Mouse (Mus musculus): Measurements from ENCODE around the gene Zcchc8.

The Zcchc8 gene

DNA sequence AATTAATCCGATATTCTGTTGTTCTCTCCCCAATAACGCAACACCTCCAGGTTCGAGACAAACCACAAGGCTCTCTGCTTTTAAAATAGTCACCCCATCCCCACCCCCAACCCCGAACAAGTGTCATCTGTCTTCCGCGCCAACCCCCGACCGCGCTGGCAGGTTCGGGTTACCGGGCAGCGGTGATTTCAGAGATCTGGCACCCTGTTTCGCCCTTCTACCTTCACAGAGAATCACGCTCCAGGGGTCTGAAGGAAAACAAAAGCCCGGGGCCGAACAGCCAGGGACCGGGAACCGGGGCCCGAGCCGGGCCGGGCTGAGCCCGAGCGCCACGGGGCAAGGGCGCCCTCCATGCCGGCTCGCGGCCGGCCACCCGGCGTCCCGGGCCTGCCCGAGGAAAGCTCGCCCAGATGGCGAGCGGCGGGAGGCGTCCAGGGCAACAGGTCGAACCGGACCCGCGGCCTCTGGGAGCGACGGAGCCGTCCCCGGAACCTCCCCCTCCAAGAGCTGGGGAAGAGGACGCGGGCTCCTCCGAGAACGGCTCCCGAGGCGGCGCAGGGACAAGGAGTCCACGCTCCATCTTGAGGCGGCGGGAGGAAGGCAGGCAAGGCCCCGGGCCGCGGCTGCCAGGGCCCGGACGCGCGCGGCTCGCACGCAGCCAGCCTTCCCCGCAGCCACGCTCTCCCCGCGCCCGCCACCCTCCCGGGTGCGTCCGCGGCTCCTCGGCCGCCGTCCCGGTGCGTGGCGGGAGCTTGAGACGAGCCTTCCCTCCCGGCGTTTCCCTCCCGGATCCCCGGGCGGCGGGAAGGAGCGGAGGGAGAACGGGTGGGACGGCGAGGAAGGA, 37.3 kb downstream of the Zcchc8 start:
- DNase-seq (ENCODE audit: low spot score in 2 of 2): peak; percentile 65 to 78

GRCm38 (mm10) chr5:123683043-123683376, 37.9 kb downstream of the Zcchc8 start:
- no peak for DNase-seq (ENCODE audit: low spot score in 2 of 2)

GRCm38 (mm10) chr5:123682372-123682771, 38.5 kb downstream of the Zcchc8 start:
- DNase-seq (ENCODE audit: low spot score in 2 of 2): no peak

DNA sequence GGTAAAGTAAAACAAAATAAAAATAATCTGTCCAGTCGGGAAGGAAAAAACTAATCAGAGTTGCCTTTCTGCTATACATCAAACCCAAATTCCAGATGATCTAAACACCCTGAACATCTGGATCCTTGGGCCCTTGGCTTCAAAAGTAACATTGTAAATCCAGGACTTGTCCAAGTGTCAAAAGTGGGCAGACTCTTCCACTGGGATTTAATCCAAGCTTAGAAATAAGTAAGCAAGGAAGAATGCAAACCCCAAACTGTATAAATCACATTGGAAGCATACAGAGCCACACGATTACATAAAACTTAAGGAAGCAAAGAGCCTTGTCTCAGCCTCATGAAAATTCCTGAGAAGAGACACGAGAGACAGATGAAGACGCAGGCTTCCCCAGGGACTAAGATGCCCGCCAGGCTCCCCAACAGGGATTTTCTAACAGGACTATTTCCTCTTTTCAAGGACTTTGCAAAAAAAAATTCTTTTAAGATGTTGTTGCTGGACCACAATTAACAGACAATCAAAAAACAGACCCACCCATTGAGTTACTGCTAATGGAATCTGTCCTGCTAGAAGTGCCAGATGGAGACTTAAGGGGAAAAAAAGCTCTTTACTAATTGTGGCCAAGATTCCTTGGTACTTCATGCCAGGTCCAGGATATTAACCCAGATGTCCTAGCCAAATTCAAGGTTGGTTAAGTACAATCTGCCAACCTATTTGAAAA, 41.2 kb downstream of the Zcchc8 start:
- no peak for DNase-seq (ENCODE audit: low spot score in 2 of 2)

DNA sequence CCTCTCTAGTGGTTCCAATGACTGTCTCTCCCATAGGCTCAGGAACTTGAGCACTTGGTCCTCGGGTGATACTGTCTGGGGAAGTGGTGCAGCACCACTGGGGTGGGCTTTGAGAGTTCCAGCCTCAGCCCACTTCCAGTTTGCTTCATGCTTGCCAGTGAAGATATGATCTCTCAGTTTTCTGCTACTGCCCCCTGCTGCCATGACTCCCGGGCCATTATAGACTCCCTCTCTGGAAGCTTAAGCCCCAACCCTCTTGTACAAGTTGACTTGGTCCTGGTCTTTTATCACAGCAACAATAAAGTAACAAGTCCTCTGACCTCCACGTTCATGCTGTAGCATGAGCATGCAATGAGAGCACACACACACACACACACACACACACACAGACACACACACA, 41.8 kb downstream of the Zcchc8 start:
- no peak for DNase-seq (ENCODE audit: low spot score in 2 of 2)

- no peak for DNase-seq (ENCODE audit: low spot score in 2 of 2)
Observed at GRCm38 (mm10) chr5:123675717-123676116, 45.2 kb downstream of the Zcchc8 start.

GRCm38 (mm10) chr5:123675221-123675620, 45.7 kb downstream of the Zcchc8 start:
- no peak for DNase-seq (ENCODE audit: low spot score in 2 of 2)

DNA sequence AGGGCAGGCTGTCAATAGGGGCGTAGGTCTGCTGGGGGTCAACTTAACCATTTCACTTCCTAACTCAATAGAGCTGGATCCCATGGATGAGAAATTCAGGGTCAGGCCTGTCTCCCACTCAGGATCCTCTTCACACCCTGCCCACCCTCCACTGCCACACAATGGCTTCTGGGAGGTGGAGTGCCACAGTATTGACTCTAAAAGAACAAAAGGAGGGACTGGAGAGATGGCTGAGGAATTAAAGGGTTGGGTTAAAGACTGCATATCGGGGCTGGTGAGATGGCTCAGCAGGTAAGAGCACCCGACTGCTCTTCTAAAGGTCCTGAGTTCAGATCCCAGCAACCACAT, 49.5 kb downstream of the Zcchc8 start:
- DNase-seq (ENCODE audit: low spot score in 2 of 2): no peak

- DNase-seq (ENCODE audit: low spot score in 2 of 2): peak in 1 of 2 experiments; percentile 22
Observed at GRCm38 (mm10) chr5:123670800-123671472, 50.0 kb downstream of the Zcchc8 start.

GRCm38 (mm10) chr5:123669991-123670799, 50.7 kb downstream of the Zcchc8 start:
- DNase-seq (ENCODE audit: low spot score in 2 of 2): no peak

GRCm38 (mm10) chr5:123667915-123668314, 53.0 kb downstream of the Zcchc8 start:
- no peak for DNase-seq (ENCODE audit: low spot score in 2 of 2)

DNA sequence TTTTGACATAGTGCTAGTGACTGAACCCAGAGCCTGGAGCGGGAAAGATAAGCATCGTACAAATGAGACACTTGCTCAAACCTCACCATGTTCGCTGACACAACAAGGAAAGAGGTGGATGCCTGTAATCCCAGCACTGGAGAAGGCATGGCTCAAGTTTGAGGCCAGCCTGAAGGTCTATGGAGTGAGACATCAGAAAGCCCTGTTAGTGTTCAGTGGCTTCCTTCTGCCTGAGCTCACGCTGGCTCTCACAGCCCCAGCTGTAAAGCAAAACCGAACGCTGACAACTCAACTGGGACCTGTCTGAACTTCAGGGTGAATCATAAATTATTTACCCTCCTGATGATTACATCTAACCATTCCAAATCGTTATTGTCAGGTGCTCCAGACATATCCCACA, 54.9 kb downstream of the Zcchc8 start:
- DNase-seq (ENCODE audit: low spot score in 2 of 2): no peak

DNA sequence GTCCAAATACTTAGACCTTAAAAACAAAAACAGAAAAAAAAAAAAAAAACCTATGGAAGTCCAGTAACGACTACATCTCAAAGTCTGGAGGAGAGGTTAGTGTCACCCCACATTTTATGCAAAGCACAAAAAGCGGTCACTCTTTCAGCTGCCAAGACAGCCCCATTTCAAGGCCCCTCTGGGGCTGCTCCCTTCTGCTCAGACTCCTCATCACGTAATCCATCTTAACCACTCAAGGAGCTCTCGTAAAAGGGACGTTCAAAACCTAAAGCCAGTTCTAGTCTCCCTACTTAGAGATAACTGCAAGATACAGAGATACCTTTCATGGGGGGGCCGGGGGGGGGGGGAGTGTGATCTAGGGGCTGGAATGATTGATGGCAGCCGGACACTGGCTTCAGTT, 56.6 kb downstream of the Zcchc8 start:
- no peak for DNase-seq (ENCODE audit: low spot score in 2 of 2)

DNA sequence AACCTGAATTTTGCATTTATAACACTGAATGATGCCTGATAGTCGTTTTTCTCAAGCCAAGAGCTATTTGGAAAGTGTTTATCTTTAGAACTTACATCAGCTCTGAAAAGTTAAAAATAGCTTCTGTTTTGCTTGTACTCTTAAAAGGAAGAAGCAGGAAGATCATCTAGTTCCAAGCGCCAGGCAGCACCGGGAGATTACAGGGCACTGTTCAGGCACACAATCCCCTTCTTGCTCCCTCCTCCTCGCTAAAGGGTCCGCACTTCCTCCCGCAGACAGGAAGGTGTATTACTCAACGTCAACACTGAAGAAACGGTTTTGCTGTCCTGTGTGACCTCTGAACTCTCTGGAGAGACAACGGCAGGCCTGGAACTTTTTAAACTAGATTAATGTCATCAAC, 58.8 kb downstream of the Zcchc8 start:
- DNase-seq (ENCODE audit: low spot score in 2 of 2): no peak

DNA sequence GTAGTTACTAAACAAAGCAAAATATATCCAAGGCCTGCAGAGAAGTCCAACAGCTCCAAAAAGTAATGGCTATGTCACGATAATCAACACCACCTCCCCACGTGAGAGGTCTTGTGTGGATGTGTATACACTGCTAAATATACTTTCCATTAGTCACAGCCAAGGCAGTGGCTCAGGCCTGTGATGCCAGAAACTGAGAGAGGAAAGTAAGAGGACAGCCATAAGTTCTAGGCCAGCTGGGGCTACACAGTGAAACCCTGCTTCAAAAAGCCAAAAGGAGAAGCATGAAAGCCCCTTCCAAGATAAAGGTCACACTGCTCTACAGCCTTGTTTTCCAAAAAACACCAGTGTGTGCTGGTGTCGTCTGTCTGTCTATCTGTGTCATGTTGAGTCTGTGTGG, 59.3 kb downstream of the Zcchc8 start:
- no peak for DNase-seq (ENCODE audit: low spot score in 2 of 2)

GRCm38 (mm10) chr5:123657651-123658050, 63.2 kb downstream of the Zcchc8 start:
- no peak for DNase-seq (ENCODE audit: low spot score in 2 of 2)

DNA sequence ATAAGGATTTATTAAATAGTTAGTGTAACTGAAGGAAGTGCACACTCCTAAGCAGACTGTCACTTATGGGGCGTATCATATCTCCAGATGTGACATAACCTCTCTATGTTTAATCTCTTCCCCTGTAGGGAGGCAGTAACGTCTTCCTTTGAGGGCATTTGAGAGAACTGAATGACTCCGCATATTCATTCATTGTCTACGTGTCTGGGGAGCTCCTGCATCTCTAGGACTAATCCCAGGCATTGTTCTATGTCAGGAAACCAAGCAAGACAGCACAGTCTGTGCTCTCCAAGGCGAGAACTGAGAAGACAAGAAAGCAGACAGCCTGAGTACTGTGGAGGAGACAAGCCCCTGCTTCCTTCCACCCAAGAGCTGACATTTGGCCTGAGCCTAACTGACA, 66.0 kb downstream of the Zcchc8 start:
- DNase-seq (ENCODE audit: low spot score in 2 of 2): no peak

- DNase-seq (ENCODE audit: low spot score in 2 of 2): no peak
Observed at GRCm38 (mm10) chr5:123653287-123653801, 67.6 kb downstream of the Zcchc8 start.

DNA sequence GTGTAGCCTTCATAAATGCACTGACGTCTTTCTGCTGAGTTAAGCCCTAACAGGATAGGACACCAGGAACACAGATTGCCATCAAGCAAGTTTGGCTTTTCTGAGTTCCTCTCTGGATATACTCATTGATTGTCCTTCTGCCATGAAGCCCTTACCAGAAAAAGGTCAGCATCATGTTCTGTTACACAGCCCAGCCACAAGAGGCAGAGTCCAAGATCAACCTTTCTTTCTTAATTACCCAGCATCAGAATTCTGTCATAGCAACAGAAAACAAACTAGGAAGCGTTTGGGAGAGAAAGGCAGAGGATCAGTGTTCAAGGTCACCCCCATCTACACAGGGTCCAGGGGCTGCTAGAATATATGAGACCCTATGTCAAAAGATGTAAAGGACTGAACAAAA, 70.1 kb downstream of the Zcchc8 start:
- DNase-seq (ENCODE audit: low spot score in 2 of 2): no peak
